Mouse (Mus musculus) liver, embryonic 14.5 days (tissue): ENCODE results near the gene Gtf2f2.

Experiments used
- CTCF ChIP-seq: IDR thresholded peaks from 2 replicates; pipeline ENCODE4 v1.5.1; 2016; ENCODE audit warnings: antibody characterized with exemption, low read depth, control low read depth
- EP300 ChIP-seq: IDR thresholded peaks from 2 replicates; pipeline ENCODE4 v1.6.1; 2016; ENCODE audit warnings: antibody characterized with exemption, low read depth

GRCm38 (mm10) chr14:75852016-75852415 is 158.6 kb downstream of the Gtf2f2 start:
- no peak for TF ChIP-seq EP300
- TF ChIP-seq CTCF: no peak
